ENCODE assay signal across 9 mouse cellular contexts in genomic region chr2:71194137-71194960, GRCm38 (mm10). TPM values are rescaled to one million over a fixed set of nuclear protein-coding genes. Genes with fewer than 3 reads are reported as not detected.
DNase-seq lines count a peak whose midpoint lies in the region; ATAC-seq lines count a peak whose summit lies in the region.
"Had no signal": no experiment of that assay in that cellular context is flagged by ENCODE, and none has a peak within 500 bp of the region (broad histone marks: within the 10 kb centered on the region; RNA-seq: fewer than 3 reads in every experiment).

No protein-coding gene starts in this region.

- H3K36me3 ChIP-seq in hindbrain, embryonic 14.5 days (replicated peaks; ENCODE audit: control insufficient read depth, insufficient read depth) = no peaks in the 10 kb centered on the region

- intact Hi-C loops in left cerebral cortex, postnatal 4 days (cut with DNase I) = no loop called here
- intact Hi-C loops in left cerebral cortex, postnatal 36 days (cut with DNase I) = no loop called here

- no peak overlapping the region for H3K9ac ChIP-seq in hindbrain, embryonic 14.5 days

- DNase-seq in cerebellum, adult 18-20 months = peak; percentile 35 to 45
- no peak for DNase-seq in cerebellum, adult 11 months
- peak; percentile 56 for DNase-seq in left cerebral cortex, postnatal 4 days
- DNase-seq in left cerebral cortex, postnatal 36 days (ENCODE audit: low spot score in 2 of 2) = no peak
- DNase-seq in brain, adult 2 months (ENCODE audit: low read depth, low spot score) = peak; percentile 72
- DNase-seq in hindbrain, embryonic 14.5 days (ENCODE audit: low spot score) = no peak
- DNase-seq in heart, adult 18-20 months = no peak
- DNase-seq in c-Kit-positive CD71-positive TER-119-positive erythroid progenitor cells, embryonic 14.5 days (ENCODE audit: low spot score) = no peak
- DNase-seq: liver had no signal

- H3K4me1 ChIP-seq in hindbrain, embryonic 14.5 days (replicated peaks; ENCODE audit: control insufficient read depth, insufficient read depth, low read length) = peaks cover 30% of the 10 kb centered on the region

- no peak overlapping the region for H3K27ac ChIP-seq in hindbrain, embryonic 14.5 days

- peak; percentile 51; the same call in 1 of the 2 replicates for ATAC-seq in hindbrain, embryonic 14.5 days (ENCODE audit: low FRiP score)

- no peaks in the 10 kb centered on the region for H3K9me3 ChIP-seq in hindbrain, embryonic 14.5 days (ENCODE audit: control insufficient read depth, low read length)

- no peaks in the 10 kb centered on the region for H3K27me3 ChIP-seq in hindbrain, embryonic 14.5 days (ENCODE audit: control insufficient read depth, insufficient read depth, low read length)

- 42% methylated on average over 10 of the region's 10 CpGs for WGBS in hindbrain, embryonic 14.5 days

- no peak overlapping the region for H3K4me2 ChIP-seq in hindbrain, embryonic 14.5 days (replicated peaks)

- H3K4me3 ChIP-seq in hindbrain, embryonic 14.5 days (replicated peaks; ENCODE audit: low read length) = no peak overlapping the region

RNA-seq across cellular contexts. Expression of gene Dync1i2, which starts 17.2 kb away (rescaled TPM):
- 100 to 1,000 TPM; 263 to 268 TPM for total RNA-seq in left cerebral cortex, postnatal 4 days (2021)
- total RNA-seq in left cerebral cortex, postnatal 36 days (2021) = 100 to 1,000 TPM; 115 to 142 TPM
- polyA plus RNA-seq in hindbrain, embryonic 14.5 days (2014; fragmentation: Nextera tagmentation; extraction: Ambion mirVana) = 224 and 227 TPM in 2 replicates
- total RNA-seq in heart, adult 18-20 months (2021) = 10 to 100 TPM; 60.3 to 62.0 TPM

Comparison
In these comparisons a context has a peak if more than half of its experiments do, and no peak if none do; other contexts are left out.
1. DNase-seq: peak in cerebellum, adult 18-20 months (2 of 2), left cerebral cortex, postnatal 4 days (single experiment) and brain, adult 2 months (single experiment); none in cerebellum, adult 11 months (single experiment), left cerebral cortex, postnatal 36 days (0 of 2), hindbrain, embryonic 14.5 days (single experiment), heart, adult 18-20 months (0 of 2) and c-Kit-positive CD71-positive TER-119-positive erythroid progenitor cells, embryonic 14.5 days (single experiment).